ENCODE assay signal across 7 mouse cellular contexts in the genomic region with DNA sequence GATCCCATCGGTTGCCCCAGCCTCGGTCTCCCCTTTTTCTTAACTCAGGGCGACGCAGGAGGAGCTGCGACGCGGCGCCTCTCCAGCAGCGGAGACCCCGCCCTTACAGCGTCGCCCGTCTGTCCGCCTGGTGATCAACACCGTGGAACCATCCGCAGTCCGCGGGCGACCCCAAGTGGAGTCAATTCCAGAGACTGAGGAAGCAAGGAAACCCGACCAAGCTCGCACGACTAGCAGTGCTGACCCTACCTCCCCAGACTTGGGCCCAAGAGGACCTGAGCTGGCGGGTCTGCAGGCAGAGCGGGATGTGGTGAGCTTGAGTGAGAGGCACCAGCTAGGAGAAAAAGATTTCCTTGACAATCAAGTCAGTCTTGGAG. TPM values are rescaled to one million over a fixed set of nuclear protein-coding genes. Genes with fewer than 3 reads are reported as not detected.
DNase-seq lines count a peak whose midpoint lies in the region; ATAC-seq and TF ChIP-seq lines count a peak whose summit lies in the region.

No protein-coding gene starts in this region.

- H3K27ac ChIP-seq in embryonic facial prominence, embryonic 10.5 days (replicated peaks), result no peak overlapping the region
- no peak overlapping the region for H3K27ac ChIP-seq in intestine, postnatal 0 days (ENCODE audit: low read depth, low read length)

- H3K36me3 ChIP-seq in embryonic facial prominence, embryonic 10.5 days (replicated peaks), result no peaks in the 10 kb centered on the region
- no peaks in the 10 kb centered on the region for H3K36me3 ChIP-seq in intestine, postnatal 0 days (ENCODE audit: control insufficient read depth, insufficient read depth)

- DNase-seq in adrenal gland, postnatal 36 days, result peak; percentile 88 to 89
- peak; percentile 87 for DNase-seq in embryonic facial prominence, embryonic 10.5 days (ENCODE audit: low spot score)
- peak; percentile 98 for DNase-seq in heart, adult 11 months
- peak; percentile 89 to 91 for DNase-seq in left cerebral cortex, postnatal 25 days (ENCODE audit: low spot score in 2 of 2)
- DNase-seq in right cerebral cortex, postnatal 25 days, result peak; percentile 85

- H3K9ac ChIP-seq in intestine, postnatal 0 days (ENCODE audit: low read depth, low read length), result peak overlapping the region; percentile 18; the same call in 1 of the 2 replicates

- peaks cover 17% of the 10 kb centered on the region for H3K4me1 ChIP-seq in embryonic facial prominence, embryonic 10.5 days
- no peaks in the 10 kb centered on the region for H3K4me1 ChIP-seq in intestine, postnatal 0 days (replicated peaks; ENCODE audit: control insufficient read depth, insufficient read depth, low read length)

- intact Hi-C loops in left cerebral cortex, postnatal 25 days (cut with DNase I), result loop anchor here (2.0 to 5.0 kb wide), 4 partner anchors 40 to 864 kb away; no protein-coding TSS in a partner anchor

- H3K27me3 ChIP-seq in embryonic facial prominence, embryonic 10.5 days (replicated peaks; ENCODE audit: low read depth, poor library complexity, severe bottlenecking), result peaks cover 77% of the 10 kb centered on the region
- H3K27me3 ChIP-seq in intestine, postnatal 0 days (replicated peaks; ENCODE audit: control insufficient read depth, insufficient read depth, low read length), result 0 out of 2 replicates have a peak, but pooled peaks cover 7% of the 10 kb centered on the region

- peak overlapping the region; percentile 77 for H3K4me2 ChIP-seq in intestine, postnatal 0 days (replicated peaks; ENCODE audit: low read depth)

- H3K9me3 ChIP-seq in embryonic facial prominence, embryonic 10.5 days, result 0 out of 2 replicates have a peak, but pooled peaks cover 2% of the 10 kb centered on the region
- H3K9me3 ChIP-seq in intestine, postnatal 0 days (ENCODE audit: control insufficient read depth), result no peaks in the 10 kb centered on the region

- peak; percentile 92 for TF ChIP-seq CTCF in intestine, postnatal 0 days (IDR thresholded peaks at IDR 0.05; ENCODE audit: low read depth)

- WGBS in embryonic facial prominence, embryonic 10.5 days, result 2% methylated on average over 24 of the region's 24 CpGs
- WGBS in intestine, postnatal 0 days, result 4% methylated on average over 24 of the region's 24 CpGs

- peak; percentile 69 for ATAC-seq in intestine, postnatal 0 days
- ATAC-seq in megakaryocyte-erythroid progenitor cell, adult 5-6 weeks (replicated peaks; ENCODE audit: low FRiP score, low TSS enrichment, poor library complexity, severe bottlenecking), result peak; percentile 51

- H3K4me3 ChIP-seq in embryonic facial prominence, embryonic 10.5 days, result peak overlapping the region; percentile 52
- H3K4me3 ChIP-seq in intestine, postnatal 0 days (ENCODE audit: low read depth, low read length), result peak overlapping the region; percentile 46

RNA-seq across cellular contexts. Expression of a gene that starts 10.7 kb away (rescaled TPM):
- total RNA-seq in adrenal gland, postnatal 36 days (2021), result 1 to 10 TPM; 2.6 to 9.6 TPM
- 4.8 and 5.3 TPM in 2 replicates for polyA plus RNA-seq in embryonic facial prominence, embryonic 10.5 days (2016; fragmentation: Nextera tagmentation; extraction: Ambion mirVana)
- polyA plus RNA-seq in intestine, postnatal 0 days (2015; fragmentation: Nextera tagmentation; extraction: Ambion mirVana), result 1.1 and 1.7 TPM in 2 replicates
- 1 to 10 TPM; 2.8 to 5.3 TPM for total RNA-seq in left cerebral cortex, postnatal 25 days (2021)
- 4.8 and 6.7 TPM in 2 replicates for total RNA-seq in megakaryocyte-erythroid progenitor cell, adult 5-6 weeks (2014; fragmentation: Nextera tagmentation)
- 0.89 and 5.0 TPM in 2 replicates for total RNA-seq in megakaryocyte-erythroid progenitor cell, adult 5-6 weeks (2017)

RNA-seq across cellular contexts. Expression of a gene that starts 25.7 kb away (rescaled TPM):
- total RNA-seq in adrenal gland, postnatal 36 days (2021), result 10 to 100 TPM; 18.3 to 24.1 TPM
- polyA plus RNA-seq in embryonic facial prominence, embryonic 10.5 days (2016; fragmentation: Nextera tagmentation; extraction: Ambion mirVana), result 35.5 and 36.9 TPM in 2 replicates
- 11.0 and 11.4 TPM in 2 replicates for polyA plus RNA-seq in intestine, postnatal 0 days (2015; fragmentation: Nextera tagmentation; extraction: Ambion mirVana)
- 10 to 100 TPM; 22.5 to 24.1 TPM for total RNA-seq in left cerebral cortex, postnatal 25 days (2021)
- 8.3 and 13.6 TPM in 2 replicates for total RNA-seq in megakaryocyte-erythroid progenitor cell, adult 5-6 weeks (2014; fragmentation: Nextera tagmentation)
- total RNA-seq in megakaryocyte-erythroid progenitor cell, adult 5-6 weeks (2017), result 14.7 and 17.3 TPM in 2 replicates

RNA-seq across cellular contexts. Expression of a gene that starts 30.3 kb away (rescaled TPM):
- 100 to 1,000 TPM in 1 of 2 experiments, 10 to 100 TPM in 1; 74.6 to 112 TPM for total RNA-seq in adrenal gland, postnatal 36 days (2021)
- polyA plus RNA-seq in embryonic facial prominence, embryonic 10.5 days (2016; fragmentation: Nextera tagmentation; extraction: Ambion mirVana), result 35.5 and 40.5 TPM in 2 replicates
- 33.6 and 33.9 TPM in 2 replicates for polyA plus RNA-seq in intestine, postnatal 0 days (2015; fragmentation: Nextera tagmentation; extraction: Ambion mirVana)
- total RNA-seq in left cerebral cortex, postnatal 25 days (2021), result 100 to 1,000 TPM; 131 to 156 TPM
- total RNA-seq in megakaryocyte-erythroid progenitor cell, adult 5-6 weeks (2014; fragmentation: Nextera tagmentation), result 118 and 125 TPM in 2 replicates
- total RNA-seq in megakaryocyte-erythroid progenitor cell, adult 5-6 weeks (2017), result 85.0 and 96.2 TPM in 2 replicates

RNA-seq across cellular contexts. Expression of a gene that starts 45.0 kb away (rescaled TPM):
- total RNA-seq in adrenal gland, postnatal 36 days (2021), result 1 to 10 TPM; 1.0 to 1.8 TPM
- polyA plus RNA-seq in embryonic facial prominence, embryonic 10.5 days (2016; fragmentation: Nextera tagmentation; extraction: Ambion mirVana), result 8.3 and 10.4 TPM in 2 replicates
- polyA plus RNA-seq in intestine, postnatal 0 days (2015; fragmentation: Nextera tagmentation; extraction: Ambion mirVana), result 20.1 and 24.3 TPM in 2 replicates
- 10 to 100 TPM in 1 of 2 experiments, 1 to 10 TPM in 1; 4.6 to 10.2 TPM for total RNA-seq in left cerebral cortex, postnatal 25 days (2021)
- 1.4 TPM in 1 of 2 replicates, not detected in the other for total RNA-seq in megakaryocyte-erythroid progenitor cell, adult 5-6 weeks (2014; fragmentation: Nextera tagmentation)
- 0.95 and 3.0 TPM in 2 replicates for total RNA-seq in megakaryocyte-erythroid progenitor cell, adult 5-6 weeks (2017)

RNA-seq across cellular contexts. Expression of a gene that starts 52.9 kb away (rescaled TPM):
- under 1 TPM; 0.56 to 0.76 TPM for total RNA-seq in adrenal gland, postnatal 36 days (2021)
- 2.7 and 3.6 TPM in 2 replicates for polyA plus RNA-seq in embryonic facial prominence, embryonic 10.5 days (2016; fragmentation: Nextera tagmentation; extraction: Ambion mirVana)
- 1.1 TPM in 2 replicates for polyA plus RNA-seq in intestine, postnatal 0 days (2015; fragmentation: Nextera tagmentation; extraction: Ambion mirVana)
- total RNA-seq in left cerebral cortex, postnatal 25 days (2021), result 1 to 10 TPM; 1.0 to 1.2 TPM
- total RNA-seq in megakaryocyte-erythroid progenitor cell, adult 5-6 weeks (2014; fragmentation: Nextera tagmentation), result 2.1 and 10.2 TPM in 2 replicates
- 2.4 TPM in 1 of 2 replicates, not detected in the other for total RNA-seq in megakaryocyte-erythroid progenitor cell, adult 5-6 weeks (2017)
